Mouse (Mus musculus) CH12.LX (cell line): ENCODE data around the gene Tbc1d22a. TPM values are rescaled to one million over a fixed set of nuclear protein-coding genes. Genes with fewer than 3 reads are reported as not detected.

Source experiments
- DNase-seq: peaks from one replicate; pipeline ENCODE4 v3.0.0-alpha.2; 2013; ENCODE audit errors: extremely low read depth
- H3K27ac ChIP-seq: 2 replicates; pipeline ENCODE4 v1.5.1; 2012; ENCODE audit warnings: low read depth, mild to moderate bottlenecking, control low read depth, moderate library complexity; ENCODE audit not compliant: insufficient read depth
- H3K27me3 ChIP-seq: replicated peaks from 2 replicates; pipeline ENCODE3; 2012; ENCODE audit warnings: inconsistent platforms
- H3K36me3 ChIP-seq, 2 experiments: replicated peaks in 1 of 2; 2 replicates each; pipeline versions ENCODE3 to v1.6.1; 2012; ENCODE audit warnings: inconsistent platforms in 1 of 2, low read length in 1 of 2, mild to moderate bottlenecking in 1 of 2, mixed read lengths in 1 of 2, moderate library complexity in 1 of 2; ENCODE audit not compliant: control insufficient read depth in 1 of 2, insufficient read depth in 1 of 2
- H3K4me1 ChIP-seq, 2 experiments: 2 replicates each; pipeline ENCODE4 v1.6.1; 2012; ENCODE audit warnings: inconsistent platforms in 1 of 2, moderate library complexity in 1 of 2; ENCODE audit not compliant: insufficient read depth in 2 of 2, control insufficient read depth in 1 of 2
- H3K4me2 ChIP-seq: 2 replicates; pipeline ENCODE4 v1.6.1; 2012; ENCODE audit warnings: low read depth, mild to moderate bottlenecking, control low read depth; ENCODE audit not compliant: poor library complexity, insufficient read depth, severe bottlenecking
- H3K4me3 ChIP-seq, 3 experiments: fragments of 150-350 bp in 1 of 3; sonication (generic) in 1 of 3; replicated peaks in 1 of 3; 2 replicates each; pipeline versions ENCODE3 to v1.5.1; 2011 to 2012; ENCODE audit warnings: low read depth in 2 of 3, low read length in 2 of 3, mild to moderate bottlenecking in 2 of 3, moderate library complexity in 2 of 3, control low read depth in 1 of 3, improper control_type of control experiment in 1 of 3, inconsistent platforms in 1 of 3, mixed read lengths in 1 of 3; ENCODE audit not compliant: poor library complexity in 1 of 3
- H3K79me2 ChIP-seq: replicated peaks from 2 replicates; pipeline ENCODE4 v1.6.1; 2012; ENCODE audit warnings: mild to moderate bottlenecking, moderate library complexity; ENCODE audit not compliant: control insufficient read depth, poor library complexity, insufficient read depth, severe bottlenecking; ENCODE audit errors: extremely low read depth
- H3K9ac ChIP-seq: 2 replicates; pipeline ENCODE4 v1.6.1; 2012; ENCODE audit warnings: low read depth, mild to moderate bottlenecking, control low read depth, moderate library complexity; ENCODE audit not compliant: insufficient read depth
- H3K9me3 ChIP-seq: replicated peaks from 2 replicates; pipeline ENCODE3; 2012; ENCODE audit warnings: low read length, inconsistent platforms, mixed read lengths
- BHLHE40 ChIP-seq: IDR thresholded peaks from 2 replicates; pipeline ENCODE4 v1.6.1; 2011; ENCODE audit warnings: mild to moderate bottlenecking, low read depth, low read length, improper control_type of control experiment
- CHD1 ChIP-seq: IDR thresholded peaks from 2 replicates; pipeline ENCODE4 v1.6.1; 2012; ENCODE audit warnings: low read depth, low read length, improper control_type of control experiment, inconsistent platforms
- CHD2 ChIP-seq: IDR thresholded peaks from 2 replicates; pipeline ENCODE4 v1.6.1; 2011; ENCODE audit warnings: low read length, improper control_type of control experiment
- CTCF ChIP-seq, 2 experiments: IDR thresholded peaks in 1 of 2; conservative IDR thresholded peaks in 1 of 2; 2 replicates each; pipeline ENCODE4 v1.5.1; 2011 to 2012; ENCODE audit warnings: low read depth in 2 of 2, low read length in 2 of 2, improper control_type of control experiment in 1 of 2, inconsistent platforms in 1 of 2, mild to moderate bottlenecking in 1 of 2, moderate library complexity in 1 of 2
- ELF1 ChIP-seq: IDR thresholded peaks from 2 replicates; pipeline ENCODE4 v1.6.1; 2014; ENCODE audit warnings: low read depth, mild to moderate bottlenecking, inconsistent platforms, low read length, improper control_type of control experiment
- ETS1 ChIP-seq: conservative IDR thresholded peaks from 2 replicates; pipeline ENCODE4 v1.6.1; 2012; ENCODE audit warnings: low read depth, mild to moderate bottlenecking, inconsistent platforms, low read length, improper control_type of control experiment, moderate library complexity
- GABPA ChIP-seq: IDR thresholded peaks from 2 replicates; pipeline ENCODE4 v1.6.1; 2012; ENCODE audit warnings: low read depth, low read length, improper control_type of control experiment, inconsistent platforms; ENCODE audit not compliant: insufficient replicate concordance
- HCFC1 ChIP-seq: IDR thresholded peaks from 2 replicates; pipeline ENCODE4 v1.6.1; 2012; ENCODE audit warnings: low read depth, mild to moderate bottlenecking, inconsistent platforms, low read length, improper control_type of control experiment
- IRF4 ChIP-seq: IDR thresholded peaks from 2 replicates; pipeline ENCODE4 v1.6.1; 2014; ENCODE audit warnings: low read depth, mild to moderate bottlenecking, inconsistent platforms, low read length, improper control_type of control experiment
- JUN ChIP-seq: IDR thresholded peaks from 2 replicates; pipeline ENCODE4 v1.6.1; 2011; ENCODE audit warnings: low read depth, mild to moderate bottlenecking, low read length, improper control_type of control experiment, moderate library complexity; ENCODE audit not compliant: insufficient read depth
- JUND ChIP-seq: conservative IDR thresholded peaks from 2 replicates; pipeline ENCODE4 v1.6.1; 2011; ENCODE audit warnings: low read depth, low read length, improper control_type of control experiment
- KAT2A ChIP-seq: IDR thresholded peaks from 2 replicates; pipeline ENCODE4 v1.6.1; 2012; ENCODE audit warnings: low read length, improper control_type of control experiment, inconsistent platforms; ENCODE audit not compliant: insufficient replicate concordance
- MAFK ChIP-seq: IDR thresholded peaks from 2 replicates; pipeline ENCODE4 v1.6.1; 2011; ENCODE audit warnings: low read length, improper control_type of control experiment; ENCODE audit not compliant: insufficient replicate concordance
- MAX ChIP-seq: IDR thresholded peaks from 2 replicates; pipeline ENCODE4 v1.6.1; 2011; ENCODE audit warnings: low read length, improper control_type of control experiment
- MEF2A ChIP-seq: IDR thresholded peaks from 2 replicates; pipeline ENCODE4 v1.6.1; 2014; ENCODE audit warnings: low read depth, mild to moderate bottlenecking, inconsistent platforms, low read length, improper control_type of control experiment, borderline replicate concordance
- MXI1 ChIP-seq: IDR thresholded peaks from 2 replicates; pipeline ENCODE4 v1.6.1; 2011; ENCODE audit warnings: mild to moderate bottlenecking, low read depth, low read length, improper control_type of control experiment
- MYC ChIP-seq: IDR thresholded peaks from 2 replicates; pipeline ENCODE4 v1.6.1; 2011; ENCODE audit warnings: low read depth, mild to moderate bottlenecking, improper control_type of control experiment, low read length
- NELFE ChIP-seq: IDR thresholded peaks from 2 replicates; pipeline ENCODE4 v1.6.1; 2011; ENCODE audit warnings: low read depth, low read length, improper control_type of control experiment
- NRF1 ChIP-seq: IDR thresholded peaks from 2 replicates; pipeline ENCODE4 v1.6.1; 2014; ENCODE audit warnings: low read depth, mild to moderate bottlenecking, inconsistent platforms, low read length, improper control_type of control experiment, moderate library complexity
- POLR2A ChIP-seq: IDR thresholded peaks from 2 replicates; pipeline ENCODE4 v1.6.1; 2011; ENCODE audit warnings: low read depth, mild to moderate bottlenecking, improper control_type of control experiment, low read length
- TBP ChIP-seq: conservative IDR thresholded peaks from 2 replicates; pipeline ENCODE4 v1.6.1; 2011; ENCODE audit warnings: low read depth, low read length, improper control_type of control experiment
- TCF12 ChIP-seq: IDR thresholded peaks from 2 replicates; pipeline ENCODE4 v1.6.1; 2014; ENCODE audit warnings: low read depth, mild to moderate bottlenecking, inconsistent platforms, low read length, improper control_type of control experiment
- UBTF ChIP-seq: IDR thresholded peaks from 2 replicates; pipeline ENCODE4 v1.6.1; 2012; ENCODE audit warnings: low read depth, mild to moderate bottlenecking, inconsistent platforms, low read length, improper control_type of control experiment, moderate library complexity
- USF1 ChIP-seq: IDR thresholded peaks from 2 replicates; pipeline ENCODE4 v1.6.1; 2014; ENCODE audit warnings: low read depth, mild to moderate bottlenecking, inconsistent platforms, low read length, improper control_type of control experiment
- USF2 ChIP-seq: conservative IDR thresholded peaks from 2 replicates; pipeline ENCODE4 v1.6.1; 2011; ENCODE audit warnings: low read depth, low read length, improper control_type of control experiment
- ZC3H11A ChIP-seq: IDR thresholded peaks from 2 replicates; pipeline ENCODE4 v1.6.1; 2012; ENCODE audit warnings: low read depth, mild to moderate bottlenecking, inconsistent platforms, low read length, improper control_type of control experiment
- ZKSCAN1 ChIP-seq: IDR thresholded peaks from 2 replicates; pipeline ENCODE4 v1.6.1; 2012; ENCODE audit warnings: low read depth, inconsistent platforms, low read length, improper control_type of control experiment, borderline replicate concordance
- ZMIZ1 ChIP-seq: IDR thresholded peaks from 2 replicates; pipeline ENCODE4 v1.6.1; 2012; ENCODE audit warnings: low read depth, mild to moderate bottlenecking, inconsistent platforms, low read length, improper control_type of control experiment
- ZNF384 ChIP-seq: IDR thresholded peaks from 2 replicates; pipeline ENCODE4 v1.6.1; 2012; ENCODE audit warnings: low read depth, low read length, improper control_type of control experiment, inconsistent platforms
- dilution Hi-C: fragments of 300-500 bp; cut with MboI; formaldehyde crosslinking; loops from 2 replicates; pipeline ENCODE4 v1.14.3; 2020; ENCODE audit warnings: low sequenced_read_pairs; ENCODE audit not compliant: extremely low pct_unique_long_range_greater_than_20kb, extremely low pct_ligation_motif_present
- in situ Hi-C: fragments of 300-500 bp; cut with MboI; formaldehyde crosslinking; loops from 3 replicates; pipeline ENCODE4 v1.14.3; 2019; ENCODE audit warnings: low sequenced_read_pairs, low pct_ligation_motif_present, low pct_unique_long_range_greater_than_20kb, mixed read lengths
- polyA plus RNA-seq: library from polyadenylated mRNA; unstranded; fragments of >175 nt; gene quantifications from 2 replicates; pipeline ENCODE4 v1.2.1, GENCODE M21; 2012; ENCODE audit warnings: low read depth; ENCODE audit not compliant: insufficient read length
- total RNA-seq, 2 experiments: library from RNA; depleted of rRNA; stranded (reverse); fragments of 300-350 nt in 1 of 2; fragments of >200 nt in 1 of 2; gene quantifications; 2 replicates each; pipeline ENCODE4 v1.2.3; 2012 to 2014

Gene Tbc1d22a
- total and polyA plus RNA-seq, 3 experiments, result 17.6 to 20.2 (median 19.4) TPM

DNA sequence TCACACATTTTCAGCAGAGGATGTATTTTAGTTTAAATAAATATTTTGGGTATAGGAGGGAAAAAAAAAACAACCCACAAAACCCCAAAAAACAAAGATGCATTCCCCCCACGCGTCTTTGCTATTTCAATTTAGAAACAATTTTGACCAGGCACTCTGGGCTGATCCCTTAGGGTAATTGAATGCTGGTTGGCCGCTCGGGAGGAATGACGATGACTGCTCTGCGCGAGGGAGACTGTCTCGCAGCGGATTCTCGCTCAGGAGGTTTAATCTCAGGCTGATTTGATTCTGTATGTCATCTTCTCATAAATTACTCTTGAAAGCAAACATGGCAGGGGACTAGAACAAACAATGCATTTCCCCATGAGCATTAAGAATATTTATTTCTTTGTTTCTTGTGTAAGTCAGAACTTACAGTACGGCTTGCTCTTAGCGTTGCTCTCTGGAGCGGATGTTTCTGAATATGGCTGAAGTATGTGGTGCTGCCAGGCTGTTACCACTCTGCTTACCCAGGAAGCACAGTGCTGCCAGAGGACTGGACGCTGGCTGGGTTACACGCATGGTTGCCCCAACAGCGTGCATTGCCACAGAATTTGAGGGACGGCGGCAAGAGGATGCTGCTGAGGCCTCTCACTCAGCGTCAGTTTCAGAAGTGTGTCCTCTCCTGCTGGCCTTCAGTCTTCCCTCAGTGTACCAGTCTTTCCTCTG, 106.7 kb downstream of the Tbc1d22a start:
- Histone ChIP-seq H3K9ac (no peak overlapping the region), H3K4me3 (no peak overlapping the region), H3K36me3 (peaks cover 6 to 35% of the 10 kb centered on the region in 2 experiments), H3K79me2 (no peaks in the 10 kb centered on the region), H3K4me1 (no peaks in the 10 kb centered on the region), H3K9me3 (no peaks in the 10 kb centered on the region), H3K27me3 (no peaks in the 10 kb centered on the region), H3K4me2 (no peak overlapping the region), H3K27ac (no peak overlapping the region)
- TF ChIP-seq MYC (no peak), ETS1 (no peak), ZKSCAN1 (no peak), MXI1 (no peak), JUND (no peak), NELFE (no peak), JUN (no peak), ZC3H11A (no peak), USF1 (no peak), IRF4 (no peak), MAX (no peak), MAFK (no peak), CTCF (conservative IDR thresholded peaks at IDR 0.05 in 1 of 2, IDR thresholded peaks at IDR 0.05 in 1 of 2; ENCODE audit: low read depth in 2 of 2, low read length in 2 of 2) (no peak), ELF1 (no peak), KAT2A (no peak), TBP (no peak), ZMIZ1 (no peak), ZNF384 (no peak), MEF2A (no peak), CHD1 (no peak)
- DNase-seq, result no peak
- dilution Hi-C loops, result no loop called here
- in situ Hi-C loops, result no loop called here

DNA sequence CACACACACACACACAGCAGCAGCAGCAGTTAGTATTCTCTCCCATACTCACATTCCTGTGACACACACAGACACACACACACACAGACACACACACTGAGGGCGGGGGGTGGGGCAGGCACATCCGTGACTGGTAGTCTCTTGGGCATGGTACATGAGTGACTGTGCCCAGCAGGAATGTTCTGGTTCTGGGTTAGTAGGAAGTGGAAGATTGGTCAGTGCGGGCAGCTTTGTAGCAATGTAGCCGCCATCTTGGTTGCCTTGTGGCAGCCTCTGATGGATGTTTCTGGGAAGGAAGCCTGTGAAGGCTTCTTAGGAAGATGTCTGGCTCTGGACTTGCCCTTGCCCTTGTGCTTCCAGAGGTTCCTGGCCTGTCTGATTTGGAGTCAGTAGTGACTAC, 112.1 kb downstream of the Tbc1d22a start:
- H3K9ac ChIP-seq, result no peak overlapping the region
- in situ Hi-C loops, result no loop called here
- no peak overlapping the region for H3K27ac ChIP-seq
- peaks cover 2 to 20% of the 10 kb centered on the region in 2 experiments; a peak in 3 of 4 replicates for H3K4me1 ChIP-seq
- dilution Hi-C loops, result no loop called here
- H3K4me3 ChIP-seq, result no peak overlapping the region
- no peak overlapping the region for H3K4me2 ChIP-seq
- H3K36me3 ChIP-seq, result peaks cover 3 to 23% of the 10 kb centered on the region in 2 experiments
- no peaks in the 10 kb centered on the region for H3K9me3 ChIP-seq
- no peaks in the 10 kb centered on the region for H3K27me3 ChIP-seq
- H3K79me2 ChIP-seq, result no peaks in the 10 kb centered on the region
- DNase-seq, result no peak
- TF ChIP-seq GABPA (no peak), ZNF384 (no peak), MXI1 (no peak), BHLHE40 (no peak), NRF1 (no peak), TCF12 (no peak), ETS1 (no peak), ELF1 (no peak), USF2 (no peak), KAT2A (no peak), UBTF (no peak), HCFC1 (no peak), MYC (no peak), CHD2 (no peak), ZC3H11A (no peak), ZKSCAN1 (no peak), TBP (no peak), POLR2A (no peak), JUND (no peak), IRF4 (no peak)
